Mouse (Mus musculus): ENCODE data around the gene Scml4. TPM values are rescaled to one million over a fixed set of nuclear protein-coding genes. Genes with fewer than 3 reads are reported as not detected.

Scml4 gene
- polyA plus RNA-seq, 1 experiment from 2014 or later, result 7.1 TPM

- no peak for ATAC-seq (ENCODE audit: low FRiP score)
- H3K27ac ChIP-seq, result no peak overlapping the region
- no peak overlapping the region for H3K4me2 ChIP-seq
- H3K9me3 ChIP-seq, result no peaks in the 10 kb centered on the region
- H3K4me1 ChIP-seq (replicated peaks), result no peaks in the 10 kb centered on the region; the same call in 1 of the 2 replicates
- H3K27me3 ChIP-seq, result no peaks in the 10 kb centered on the region
- 70% methylated on average over 1 of the region's 1 CpGs for WGBS
- peaks cover 20% of the 10 kb centered on the region for H3K36me3 ChIP-seq
- H3K4me3 ChIP-seq, result no peak overlapping the region
- H3K9ac ChIP-seq, result no peak overlapping the region
Observed at GRCm38 (mm10) chr10:42843416-42843815, 16.8 kb upstream of the Scml4 start.

- Histone ChIP-seq H3K4me3 (no peak overlapping the region), H3K27ac (no peak overlapping the region), H3K9ac (no peak overlapping the region), H3K4me2 (no peak overlapping the region), H3K36me3 (peaks cover 7% of the 10 kb centered on the region), H3K9me3 (no peaks in the 10 kb centered on the region), H3K4me1 (replicated peaks) (no peaks in the 10 kb centered on the region; the same call in 1 of the 2 replicates), H3K27me3 (no peaks in the 10 kb centered on the region)
- ATAC-seq (ENCODE audit: low FRiP score), result no peak
- 61% methylated on average over 1 of the region's 1 CpGs for WGBS
Observed at GRCm38 (mm10) chr10:42845480-42845879, 14.7 kb upstream of the Scml4 start.

- Histone ChIP-seq H3K4me1 (replicated peaks) (no peaks in the 10 kb centered on the region), H3K4me2 (no peak overlapping the region), H3K27ac (no peak overlapping the region), H3K9me3 (no peaks in the 10 kb centered on the region), H3K4me3 (no peak overlapping the region), H3K36me3 (peaks cover 6% of the 10 kb centered on the region), H3K27me3 (no peaks in the 10 kb centered on the region), H3K9ac (no peak overlapping the region)
- no peak; the same call in 1 of the 2 replicates for ATAC-seq (ENCODE audit: low FRiP score)
- 93% methylated on average over 13 of the region's 13 CpGs for WGBS
Observed at GRCm38 (mm10) chr10:42848179-42849080, 11.7 kb upstream of the Scml4 start.

- Histone ChIP-seq H3K9me3 (no peaks in the 10 kb centered on the region), H3K9ac (no peak overlapping the region), H3K4me1 (replicated peaks) (no peaks in the 10 kb centered on the region), H3K4me2 (no peak overlapping the region), H3K4me3 (no peak overlapping the region), H3K27me3 (no peaks in the 10 kb centered on the region), H3K27ac (no peak overlapping the region), H3K36me3 (peaks cover under 1% of the 10 kb centered on the region; the same call in 1 of the 2 replicates)
- no peak for ATAC-seq (ENCODE audit: low FRiP score)
- WGBS, result 93% methylated on average over 7 of the region's 7 CpGs
Observed at GRCm38 (mm10) chr10:42849081-42849400, 11.1 kb upstream of the Scml4 start.

GRCm38 (mm10) chr10:42854838-42855237, 5.3 kb upstream of the Scml4 start:
- H3K27me3 ChIP-seq, result no peaks in the 10 kb centered on the region
- no peaks in the 10 kb centered on the region for H3K36me3 ChIP-seq
- peaks cover 17% of the 10 kb centered on the region for H3K4me1 ChIP-seq (replicated peaks)
- no peaks in the 10 kb centered on the region for H3K9me3 ChIP-seq
- no peak overlapping the region for H3K9ac ChIP-seq
- ATAC-seq (ENCODE audit: low FRiP score), result no peak
- H3K4me2 ChIP-seq, result no peak overlapping the region
- no peak overlapping the region for H3K27ac ChIP-seq
- H3K4me3 ChIP-seq, result no peak overlapping the region
- WGBS, result 49% methylated on average over 4 of the region's 4 CpGs

- no peak overlapping the region for H3K4me3 ChIP-seq
- no peaks in the 10 kb centered on the region for H3K36me3 ChIP-seq
- H3K27ac ChIP-seq, result no peak overlapping the region
- peaks cover 21% of the 10 kb centered on the region for H3K4me1 ChIP-seq (replicated peaks)
- H3K9me3 ChIP-seq, result no peaks in the 10 kb centered on the region
- ATAC-seq (ENCODE audit: low FRiP score), result no peak
- H3K27me3 ChIP-seq, result no peaks in the 10 kb centered on the region
- no peak overlapping the region for H3K4me2 ChIP-seq
- no peak overlapping the region for H3K9ac ChIP-seq
- 37% methylated on average over 5 of the region's 5 CpGs for WGBS
Observed at GRCm38 (mm10) chr10:42855250-42855649, 4.9 kb upstream of the Scml4 start.

- H3K4me3 ChIP-seq, result no peak overlapping the region
- H3K4me1 ChIP-seq (replicated peaks), result peaks cover 28% of the 10 kb centered on the region
- H3K9me3 ChIP-seq, result no peaks in the 10 kb centered on the region
- WGBS, result 96% methylated on average over 9 of the region's 9 CpGs
- 0 out of 2 replicates have a peak, but pooled peaks cover 2% of the 10 kb centered on the region for H3K27me3 ChIP-seq
- no peak overlapping the region for H3K27ac ChIP-seq
- no peaks in the 10 kb centered on the region for H3K36me3 ChIP-seq
- H3K9ac ChIP-seq, result no peak overlapping the region
- no peak for ATAC-seq (ENCODE audit: low FRiP score)
- no peak overlapping the region for H3K4me2 ChIP-seq
Observed at GRCm38 (mm10) chr10:42856574-42856973, 3.6 kb upstream of the Scml4 start.

- 96% methylated on average over 2 of the region's 2 CpGs for WGBS
- no peak overlapping the region for H3K27ac ChIP-seq
- H3K9ac ChIP-seq, result no peak overlapping the region
- no peaks in the 10 kb centered on the region for H3K36me3 ChIP-seq
- H3K9me3 ChIP-seq, result no peaks in the 10 kb centered on the region
- no peak overlapping the region for H3K4me2 ChIP-seq
- H3K4me1 ChIP-seq (replicated peaks), result peaks cover 31% of the 10 kb centered on the region
- ATAC-seq (ENCODE audit: low FRiP score), result no peak
- 0 out of 2 replicates have a peak, but pooled peaks cover 7% of the 10 kb centered on the region for H3K27me3 ChIP-seq
- no peak overlapping the region for H3K4me3 ChIP-seq
Observed at GRCm38 (mm10) chr10:42857021-42857420, 3.1 kb upstream of the Scml4 start.

GRCm38 (mm10) chr10:42859781-42860158, 400 bp upstream of the Scml4 start:
- Histone ChIP-seq H3K27me3 (0 out of 2 replicates have a peak, but pooled peaks cover 7% of the 10 kb centered on the region), H3K4me3 (peak overlapping the region; percentile 41; the same call in 1 of the 2 replicates), H3K27ac (peak overlapping the region; percentile 89), H3K4me2 (peak overlapping the region; percentile 58), H3K4me1 (replicated peaks) (peaks cover 55% of the 10 kb centered on the region), H3K36me3 (no peaks in the 10 kb centered on the region), H3K9me3 (no peaks in the 10 kb centered on the region), H3K9ac (0 out of 2 replicates have a peak overlapping the region, but pooled peaks have one; percentile 25)
- 48% methylated on average over 2 of the region's 2 CpGs for WGBS
- ATAC-seq (ENCODE audit: low FRiP score), result no peak

- H3K36me3 ChIP-seq, result no peaks in the 10 kb centered on the region
- no peak overlapping the region for H3K4me3 ChIP-seq
- no peak overlapping the region for H3K9ac ChIP-seq
- 0 out of 2 replicates have a peak, but pooled peaks cover 11% of the 10 kb centered on the region for H3K27me3 ChIP-seq
- H3K4me2 ChIP-seq, result peak overlapping the region; percentile 29
- H3K9me3 ChIP-seq, result no peaks in the 10 kb centered on the region
- 74% methylated on average over 7 of the region's 7 CpGs for WGBS
- ATAC-seq (ENCODE audit: low FRiP score), result no peak
- peaks cover 56% of the 10 kb centered on the region for H3K4me1 ChIP-seq (replicated peaks)
- no peak overlapping the region for H3K27ac ChIP-seq
Observed at GRCm38 (mm10) chr10:42861446-42861845, 1.3 kb downstream of the Scml4 start.

- Histone ChIP-seq H3K4me3 (no peak overlapping the region), H3K9me3 (no peaks in the 10 kb centered on the region), H3K4me1 (replicated peaks) (peaks cover 59% of the 10 kb centered on the region), H3K27ac (no peak overlapping the region), H3K4me2 (peak overlapping the region; percentile 29), H3K36me3 (no peaks in the 10 kb centered on the region), H3K27me3 (0 out of 2 replicates have a peak, but pooled peaks cover 11% of the 10 kb centered on the region), H3K9ac (no peak overlapping the region)
- no peak for ATAC-seq (ENCODE audit: low FRiP score)
- 72% methylated on average over 13 of the region's 13 CpGs for WGBS
Observed at GRCm38 (mm10) chr10:42862102-42862740, 2.1 kb downstream of the Scml4 start.

GRCm38 (mm10) chr10:42862806-42863205, 2.6 kb downstream of the Scml4 start:
- Histone ChIP-seq H3K4me3 (no peak overlapping the region), H3K36me3 (no peaks in the 10 kb centered on the region), H3K27me3 (0 out of 2 replicates have a peak, but pooled peaks cover 11% of the 10 kb centered on the region), H3K9me3 (no peaks in the 10 kb centered on the region), H3K9ac (no peak overlapping the region), H3K27ac (no peak overlapping the region), H3K4me2 (peak overlapping the region; percentile 55; the same call in 1 of the 2 replicates), H3K4me1 (replicated peaks) (peaks cover 62% of the 10 kb centered on the region)
- WGBS, result 90% methylated on average over 4 of the region's 4 CpGs
- no peak for ATAC-seq (ENCODE audit: low FRiP score)
